Mouse (Mus musculus): ENCODE results near the gene Lsm12. TPM values are rescaled to one million over a fixed set of nuclear protein-coding genes. Genes with fewer than 3 reads are reported as not detected.

Lsm12 gene
- 103 TPM in 2 replicates for polyA plus RNA-seq (2016; fragmentation: Nextera tagmentation; extraction: Ambion mirVana)

- Histone ChIP-seq H3K4me3 (replicated peaks) (peak within 1 kb of the TSS; percentile 68), H3K36me3 (peaks cover 27% of the 10 kb centered on the region), H3K9me3 (no peaks in the 10 kb centered on the region), H3K4me1 (replicated peaks) (peaks cover 20% of the 10 kb centered on the region), H3K27ac (peak within 1 kb of the TSS; percentile 92), H3K9ac (replicated peaks) (peak within 1 kb of the TSS; percentile 90), H3K4me2 (peak within 1 kb of the TSS; percentile 68), H3K27me3 (no peaks in the 10 kb centered on the region)
- peak; percentile 82 for ATAC-seq (ENCODE audit: insufficient number of reproducible peaks, insufficient read depth, low FRiP score, low TSS enrichment, low read depth)
- WGBS: under 1% methylated on average over 70 of the region's 70 CpGs
Measured at GRCm38 (mm10) chr11:102184646-102185495, at the start of gene Lsm12. Gene Lsm12, minus strand, starts transcription at chr11:102185296.

DNA sequence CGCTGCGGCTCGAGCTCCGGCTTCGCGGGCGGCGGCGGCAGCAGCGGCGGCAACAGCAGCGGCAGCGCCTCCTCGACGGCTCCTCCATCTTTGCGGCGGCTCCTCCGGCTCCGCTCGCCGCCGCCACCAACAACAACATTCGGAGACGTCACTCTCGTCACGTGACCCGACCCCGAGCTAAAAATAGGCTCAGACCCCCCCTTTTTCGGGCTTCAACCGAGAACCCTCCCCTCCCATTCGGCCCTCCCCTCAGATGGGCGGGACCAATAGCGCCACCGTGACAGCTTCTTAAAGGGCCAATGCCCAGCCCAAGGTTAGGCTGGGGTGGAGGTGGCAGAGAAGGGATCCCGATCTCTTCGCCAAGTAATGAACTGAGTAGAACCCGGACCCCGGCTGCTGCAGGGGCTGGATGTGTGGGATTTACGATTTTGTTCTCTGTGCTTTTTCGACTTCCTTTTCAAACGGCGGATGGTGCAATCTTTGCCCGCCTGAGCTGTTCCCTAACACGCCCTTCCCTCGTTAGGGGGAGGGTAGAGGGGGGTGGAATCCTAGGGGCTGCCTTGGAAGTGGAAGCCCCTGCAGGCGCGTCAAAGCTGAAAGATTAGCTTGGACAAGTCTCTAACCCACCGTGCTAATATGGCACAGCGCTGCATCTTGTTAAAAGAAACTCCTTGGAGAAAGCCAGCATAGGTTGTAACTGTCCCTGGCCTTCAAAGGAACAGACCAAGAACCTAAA lies 45.1 kb upstream of the Lsm12 start, which contains the start of gene Hdac5:
Gene Hdac5 (minus strand): TSS at position 161 of the 736 bp plus-strand sequence.
- Histone ChIP-seq H3K27ac (peak within 1 kb of the TSS; percentile 80), H3K9me3 (no peaks in the 10 kb centered on the region)
- peak; percentile 86 for ATAC-seq (ENCODE audit: insufficient number of reproducible peaks, insufficient read depth, low FRiP score, low TSS enrichment, low read depth)

GRCm38 (mm10) chr11:102229331-102229953 lies 44.3 kb upstream of the Lsm12 start:
- WGBS: under 1% methylated on average over 47 of the region's 47 CpGs
- Histone ChIP-seq H3K4me1 (replicated peaks) (peaks cover 51% of the 10 kb centered on the region), H3K27ac (peak overlapping the region; percentile 80), H3K36me3 (no peaks in the 10 kb centered on the region), H3K27me3 (peaks cover 30% of the 10 kb centered on the region), H3K9me3 (no peaks in the 10 kb centered on the region), H3K9ac (replicated peaks) (peak overlapping the region; percentile 81), H3K4me2 (peak overlapping the region; percentile 84), H3K4me3 (replicated peaks) (peak overlapping the region; percentile 82)
- peak; percentile 33 for ATAC-seq (ENCODE audit: insufficient number of reproducible peaks, insufficient read depth, low FRiP score, low TSS enrichment, low read depth)

More for the DNA sequence above, 45.1 kb upstream of the Lsm12 start, which contains the start of gene Hdac5:
- H3K4me3 ChIP-seq (replicated peaks): peak within 1 kb of the TSS; percentile 82
- peak within 1 kb of the TSS; percentile 84 for H3K4me2 ChIP-seq
- H3K9ac ChIP-seq (replicated peaks): peak within 1 kb of the TSS; percentile 81
- under 1% methylated on average over 49 of the region's 49 CpGs for WGBS
- H3K27me3 ChIP-seq: peaks cover 23% of the 10 kb centered on the region
- H3K4me1 ChIP-seq (replicated peaks): peaks cover 43% of the 10 kb centered on the region
- no peaks in the 10 kb centered on the region for H3K36me3 ChIP-seq

DNA sequence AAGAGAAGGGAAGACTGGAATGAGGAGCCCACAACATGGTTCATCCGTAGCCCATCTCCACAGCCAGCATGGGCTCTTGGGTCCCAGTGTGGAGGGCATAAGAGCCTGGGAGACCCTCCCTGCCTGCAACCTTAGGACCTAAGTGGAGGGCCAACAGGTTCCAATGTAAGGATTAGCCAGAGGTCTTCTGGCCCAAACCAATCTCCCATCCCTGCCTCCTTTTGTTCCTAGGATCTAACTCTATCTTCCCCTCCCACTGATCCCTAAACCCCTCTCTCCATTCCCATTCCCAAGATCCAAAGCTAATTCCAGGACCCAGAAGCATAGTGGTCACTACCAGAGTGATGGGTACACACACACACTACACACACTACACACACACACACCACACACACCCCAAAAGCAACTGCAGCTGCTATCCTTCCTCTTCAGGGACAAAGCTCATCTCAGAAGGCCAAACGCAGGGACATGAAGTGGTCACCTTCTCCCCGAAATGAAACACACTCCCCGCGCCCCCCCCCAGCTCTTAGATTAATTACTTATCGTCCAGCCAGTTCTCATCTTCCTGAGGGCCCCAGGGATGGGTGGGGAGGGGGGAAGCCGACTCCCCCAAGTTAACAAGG lies 43.7 kb upstream of the Lsm12 start:
- peaks cover 6% of the 10 kb centered on the region; the same call in 1 of the 2 replicates for H3K36me3 ChIP-seq
- H3K4me1 ChIP-seq (replicated peaks): peaks cover 56% of the 10 kb centered on the region
- peak overlapping the region; percentile 81 for H3K9ac ChIP-seq (replicated peaks)
- WGBS: 19% methylated on average over 7 of the region's 7 CpGs
- no peak overlapping the region for H3K27ac ChIP-seq
- no peak for ATAC-seq (ENCODE audit: insufficient number of reproducible peaks, insufficient read depth, low FRiP score, low TSS enrichment, low read depth)
- peak overlapping the region; percentile 82 for H3K4me3 ChIP-seq (replicated peaks)
- H3K9me3 ChIP-seq: no peaks in the 10 kb centered on the region
- H3K27me3 ChIP-seq: peaks cover 30% of the 10 kb centered on the region
- peak overlapping the region; percentile 84 for H3K4me2 ChIP-seq

DNA sequence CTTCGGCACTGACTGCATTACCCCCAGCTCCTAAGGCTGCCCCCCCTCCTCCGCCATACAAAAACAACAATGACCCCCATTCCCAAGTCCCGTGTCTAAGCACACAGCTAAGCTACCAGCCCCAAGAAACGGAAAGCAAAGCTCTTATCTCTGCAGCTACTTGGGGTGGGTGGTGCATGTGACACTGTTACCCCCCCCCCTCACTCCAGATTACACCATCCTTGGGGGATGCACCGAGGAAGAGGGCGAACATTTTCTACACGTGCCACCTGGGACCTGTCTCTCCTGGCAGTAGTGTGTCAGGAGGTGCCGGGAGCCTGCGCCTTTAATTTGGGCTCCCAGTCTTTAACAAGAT lies 43.1 kb upstream of the Lsm12 start:
- WGBS: 39% methylated on average over 9 of the region's 9 CpGs
- peak overlapping the region; percentile 82 for H3K4me3 ChIP-seq (replicated peaks)
- no peak for ATAC-seq (ENCODE audit: insufficient number of reproducible peaks, insufficient read depth, low FRiP score, low TSS enrichment, low read depth)
- peaks cover 11% of the 10 kb centered on the region; the same call in 1 of the 2 replicates for H3K36me3 ChIP-seq
- no peak overlapping the region; the same call in 1 of the 2 replicates for H3K9ac ChIP-seq (replicated peaks)
- peak overlapping the region; percentile 84 for H3K4me2 ChIP-seq
- peaks cover 30% of the 10 kb centered on the region for H3K27me3 ChIP-seq
- H3K4me1 ChIP-seq (replicated peaks): peaks cover 60% of the 10 kb centered on the region
- no peaks in the 10 kb centered on the region for H3K9me3 ChIP-seq
- H3K27ac ChIP-seq: no peak overlapping the region

GRCm38 (mm10) chr11:102227270-102228190 lies 42.4 kb upstream of the Lsm12 start:
- Histone ChIP-seq H3K9me3 (no peaks in the 10 kb centered on the region), H3K27me3 (peaks cover 30% of the 10 kb centered on the region), H3K36me3 (peaks cover 11% of the 10 kb centered on the region; the same call in 1 of the 2 replicates), H3K4me1 (replicated peaks) (peaks cover 64% of the 10 kb centered on the region), H3K4me2 (peak overlapping the region; percentile 84), H3K4me3 (replicated peaks) (peak overlapping the region; percentile 82; the same call in 1 of the 2 replicates), H3K27ac (no peak overlapping the region), H3K9ac (replicated peaks) (no peak overlapping the region; the same call in none of the 2 replicates)
- no peak for ATAC-seq (ENCODE audit: insufficient number of reproducible peaks, insufficient read depth, low FRiP score, low TSS enrichment, low read depth)
- 29% methylated on average over 12 of the region's 12 CpGs for WGBS

DNA sequence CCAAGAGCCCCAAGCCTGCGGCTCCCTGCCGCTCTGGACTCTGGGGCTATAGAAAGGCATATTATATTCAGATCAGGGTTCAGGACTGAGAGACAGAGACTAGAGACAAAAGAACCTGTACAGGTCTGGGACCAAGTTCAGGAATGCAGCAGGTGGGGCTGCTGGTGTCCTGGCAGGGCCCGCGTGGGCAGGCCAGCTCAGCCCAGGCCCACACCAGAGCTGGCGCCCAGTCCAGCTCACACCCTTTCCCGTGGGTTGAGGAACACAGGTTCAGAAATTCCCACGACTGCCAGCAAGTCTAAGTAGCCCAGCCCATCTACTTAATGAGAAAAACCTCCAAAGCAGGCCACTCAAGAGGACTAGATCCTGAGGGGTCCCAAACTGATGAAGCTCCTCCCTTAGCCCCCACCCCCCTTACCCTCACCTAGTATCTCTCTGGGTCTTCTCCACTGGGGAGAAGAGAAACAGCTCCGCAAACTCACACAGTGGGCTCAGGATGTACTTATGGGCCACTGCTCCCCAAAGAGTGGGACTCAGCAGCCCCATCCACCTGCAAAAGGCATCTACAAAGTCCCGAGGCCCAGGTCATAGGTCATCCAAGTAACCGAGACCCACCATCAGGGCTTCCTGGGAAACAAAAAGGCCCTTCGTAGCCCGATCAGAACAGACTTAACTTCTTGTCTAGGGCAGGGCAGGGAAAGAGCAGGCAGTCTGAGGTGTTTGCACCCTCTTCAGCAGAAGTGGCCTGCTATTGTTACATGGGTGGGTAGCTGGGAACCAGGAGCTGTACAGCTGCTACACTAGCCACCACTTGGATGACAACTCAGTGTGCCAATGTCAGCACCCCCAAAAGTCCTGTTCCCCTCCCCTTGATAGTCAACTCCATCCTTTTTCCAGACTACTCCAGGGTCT lies 41.2 kb upstream of the Lsm12 start:
- H3K4me3 ChIP-seq (replicated peaks): no peak overlapping the region
- WGBS: 77% methylated on average over 12 of the region's 12 CpGs
- H3K9me3 ChIP-seq: no peaks in the 10 kb centered on the region
- H3K27me3 ChIP-seq: peaks cover 30% of the 10 kb centered on the region
- H3K27ac ChIP-seq: no peak overlapping the region
- no peak overlapping the region for H3K9ac ChIP-seq (replicated peaks)
- H3K4me2 ChIP-seq: no peak overlapping the region
- H3K36me3 ChIP-seq: peaks cover 18% of the 10 kb centered on the region; the same call in 1 of the 2 replicates
- ATAC-seq (ENCODE audit: insufficient number of reproducible peaks, insufficient read depth, low FRiP score, low TSS enrichment, low read depth): no peak
- peaks cover 64% of the 10 kb centered on the region for H3K4me1 ChIP-seq (replicated peaks)

GRCm38 (mm10) chr11:102225221-102225620 lies 40.1 kb upstream of the Lsm12 start:
- Histone ChIP-seq H3K36me3 (peaks cover 27% of the 10 kb centered on the region; the same call in 1 of the 2 replicates), H3K4me1 (replicated peaks) (peaks cover 66% of the 10 kb centered on the region), H3K9me3 (no peaks in the 10 kb centered on the region), H3K27ac (no peak overlapping the region), H3K27me3 (peaks cover 30% of the 10 kb centered on the region), H3K4me2 (peak overlapping the region; percentile 49; the same call in 1 of the 2 replicates), H3K9ac (replicated peaks) (no peak overlapping the region), H3K4me3 (replicated peaks) (no peak overlapping the region)
- 71% methylated on average over 5 of the region's 5 CpGs for WGBS
- ATAC-seq (ENCODE audit: insufficient number of reproducible peaks, insufficient read depth, low FRiP score, low TSS enrichment, low read depth): no peak

- H3K4me2 ChIP-seq: peak overlapping the region; percentile 49
- H3K4me3 ChIP-seq (replicated peaks): peak overlapping the region; percentile 23
- H3K9ac ChIP-seq (replicated peaks): peak overlapping the region; percentile 42; the same call in 1 of the 2 replicates
- H3K4me1 ChIP-seq (replicated peaks): peaks cover 71% of the 10 kb centered on the region
- 8% methylated on average over 22 of the region's 22 CpGs for WGBS
- no peak for ATAC-seq (ENCODE audit: insufficient number of reproducible peaks, insufficient read depth, low FRiP score, low TSS enrichment, low read depth)
- peaks cover 30% of the 10 kb centered on the region for H3K27me3 ChIP-seq
- no peaks in the 10 kb centered on the region for H3K9me3 ChIP-seq
- H3K36me3 ChIP-seq: peaks cover 27% of the 10 kb centered on the region; the same call in 1 of the 2 replicates
- no peak overlapping the region for H3K27ac ChIP-seq
Measured at GRCm38 (mm10) chr11:102224686-102225085, 39.6 kb upstream of the Lsm12 start.
